Mouse (Mus musculus) thymus, adult 2 months (tissue): ENCODE results near the gene Ubash3a. TPM values are rescaled to one million over a fixed set of nuclear protein-coding genes. Genes with fewer than 3 reads are reported as not detected.

ENCODE experiments used
- DNase-seq: peaks from one replicate; pipeline ENCODE4 v3.0.0; 2021
- H3K27ac ChIP-seq: fragments of 200-500 bp; 2 replicates; pipeline ENCODE4 v1.5.1; 2012; ENCODE audit warnings: low read length, control low read depth; ENCODE audit not compliant: control insufficient read depth, insufficient read depth
- H3K27me3 ChIP-seq: fragments of 200-500 bp; 2 replicates; pipeline ENCODE4 v1.6.1; 2012; ENCODE audit warnings: mild to moderate bottlenecking, low read length, moderate library complexity, mixed read lengths; ENCODE audit not compliant: control insufficient read depth, insufficient read depth
- H3K36me3 ChIP-seq: fragments of 200-500 bp; 2 replicates; pipeline ENCODE4 v1.6.1; 2012; ENCODE audit warnings: mild to moderate bottlenecking, low read length, moderate library complexity; ENCODE audit not compliant: control insufficient read depth, insufficient read depth
- H3K4me1 ChIP-seq: fragments of 200-500 bp; replicated peaks from 2 replicates; pipeline ENCODE4 v1.6.1; 2012; ENCODE audit warnings: low read length; ENCODE audit not compliant: control insufficient read depth, insufficient read depth
- H3K4me3 ChIP-seq: fragments of 200-500 bp; 2 replicates; pipeline ENCODE4 v1.5.1; 2012; ENCODE audit warnings: mild to moderate bottlenecking, low read length, control low read depth, moderate library complexity; ENCODE audit not compliant: control insufficient read depth, insufficient read depth
- CTCF ChIP-seq: fragments of 200-500 bp; IDR thresholded peaks from 2 replicates; pipeline ENCODE4 v1.5.1; 2012; ENCODE audit warnings: mild to moderate bottlenecking, control low read depth, low read length, moderate library complexity, borderline replicate concordance; ENCODE audit not compliant: control insufficient read depth, poor library complexity, insufficient read depth; ENCODE audit errors: extremely low read depth
- POLR2A ChIP-seq: fragments of 200-500 bp; IDR thresholded peaks from 2 replicates; pipeline ENCODE4 v1.6.1; 2012; ENCODE audit warnings: mild to moderate bottlenecking, low read length, control low read depth, moderate library complexity; ENCODE audit not compliant: control insufficient read depth, poor library complexity, insufficient read depth; ENCODE audit errors: extremely low read depth
- WGBS: fragments of 180-500 bp; shearing (Covaris S2); methylation state at CpG from one replicate; pipeline ENCODE4 v1.1.7; 2018; 5-methylcytosine and 5-hydroxymethylcytosine counted together
- polyA plus RNA-seq: library from polyadenylated mRNA; depleted of rRNA; stranded (reverse); fragments of >200 nt; gene quantifications from 2 replicates; pipeline ENCODE4 v1.2.3, GENCODE M21; 2012

Ubash3a gene
- polyA plus RNA-seq, 1 experiment: 95.5 TPM

GRCm38 (mm10) chr17:31245321-31245720 is 37.6 kb downstream of the Ubash3a start:
- TF ChIP-seq POLR2A (no peak), CTCF (no peak)
- no peaks in the 10 kb centered on the region for H3K4me1 ChIP-seq
- no peak for DNase-seq
- H3K36me3 ChIP-seq: peaks cover 20% of the 10 kb centered on the region
- H3K4me3 ChIP-seq: no peak overlapping the region
- 58% methylated on average over 5 of the region's 5 CpGs for WGBS
- no peak overlapping the region for H3K27ac ChIP-seq
- no peaks in the 10 kb centered on the region for H3K27me3 ChIP-seq

- WGBS: 89% methylated on average over 5 of the region's 5 CpGs
- peaks cover 4% of the 10 kb centered on the region; the same call in 1 of the 2 replicates for H3K36me3 ChIP-seq
- TF ChIP-seq POLR2A: no peak
- H3K4me1 ChIP-seq: no peaks in the 10 kb centered on the region
- H3K27me3 ChIP-seq: no peaks in the 10 kb centered on the region
- no peak overlapping the region for H3K27ac ChIP-seq
- DNase-seq: no peak
- no peak overlapping the region for H3K4me3 ChIP-seq
Measured at GRCm38 (mm10) chr17:31247144-31247543, 39.5 kb downstream of the Ubash3a start.

- no peak for DNase-seq
- TF ChIP-seq POLR2A (no peak), CTCF (no peak)
- Histone ChIP-seq H3K27ac (no peak overlapping the region), H3K4me1 (peaks cover 6% of the 10 kb centered on the region), H3K4me3 (no peak overlapping the region), H3K27me3 (no peaks in the 10 kb centered on the region), H3K36me3 (no peaks in the 10 kb centered on the region)
- 78% methylated on average over 5 of the region's 5 CpGs for WGBS
Measured at GRCm38 (mm10) chr17:31253951-31254350, 46.3 kb downstream of the Ubash3a start.

- 37% methylated on average over 9 of the region's 9 CpGs for WGBS
- H3K4me1 ChIP-seq: peaks cover 6% of the 10 kb centered on the region
- no peak overlapping the region for H3K4me3 ChIP-seq
- no peak for TF ChIP-seq POLR2A
- peak; percentile 68; the same call in 1 of the 2 replicates for TF ChIP-seq CTCF
- H3K27ac ChIP-seq: no peak overlapping the region
- DNase-seq: peak; percentile 78
- H3K36me3 ChIP-seq: no peaks in the 10 kb centered on the region
- H3K27me3 ChIP-seq: no peaks in the 10 kb centered on the region
Measured at GRCm38 (mm10) chr17:31254463-31254931, 46.8 kb downstream of the Ubash3a start.

- 31% methylated on average over 1 of the region's 1 CpGs for WGBS
- no peak for DNase-seq
- peaks cover 6% of the 10 kb centered on the region for H3K4me1 ChIP-seq
Measured at GRCm38 (mm10) chr17:31257149-31257548, 49.5 kb downstream of the Ubash3a start.

GRCm38 (mm10) chr17:31257898-31258297 is 50.2 kb downstream of the Ubash3a start:
- Histone ChIP-seq H3K4me1 (peaks cover 6% of the 10 kb centered on the region), H3K27ac (no peak overlapping the region), H3K36me3 (no peaks in the 10 kb centered on the region), H3K27me3 (no peaks in the 10 kb centered on the region), H3K4me3 (no peak overlapping the region)
- 91% methylated on average over 12 of the region's 12 CpGs for WGBS
- no peak for DNase-seq
- TF ChIP-seq CTCF (no peak), POLR2A (no peak)

More at GRCm38 (mm10) chr17:31257149-31257548, 49.5 kb downstream of the Ubash3a start:
- Histone ChIP-seq H3K4me3 (no peak overlapping the region), H3K27ac (no peak overlapping the region), H3K27me3 (no peaks in the 10 kb centered on the region), H3K36me3 (no peaks in the 10 kb centered on the region)
- TF ChIP-seq CTCF: no peak
- no peak for TF ChIP-seq POLR2A

- no peaks in the 10 kb centered on the region for H3K27me3 ChIP-seq
- TF ChIP-seq POLR2A (no peak), CTCF (no peak)
- no peak for DNase-seq
- no peak overlapping the region for H3K27ac ChIP-seq
- 98% methylated on average over 9 of the region's 9 CpGs for WGBS
- H3K36me3 ChIP-seq: no peaks in the 10 kb centered on the region
- H3K4me3 ChIP-seq: no peak overlapping the region
- H3K4me1 ChIP-seq: peaks cover 6% of the 10 kb centered on the region
Measured at GRCm38 (mm10) chr17:31258310-31258865, 50.7 kb downstream of the Ubash3a start.
